17 mouse cellular contexts compared by ENCODE assay signal in genomic region chr19:33159192-33159591, GRCm38 (mm10).
"Had no signal": no experiment of that assay in that cellular context is flagged by ENCODE, and none has a peak within 500 bp of the region (broad histone marks: within the 10 kb centered on the region; RNA-seq: fewer than 3 reads in every experiment).

No protein-coding gene starts in this region.

- H3K27ac ChIP-seq: neural tube, embryonic 12.5 days; neural tube, embryonic 13.5 days; neural tube, embryonic 15.5 days; stomach, embryonic 15.5 days; stomach, postnatal 0 days had no signal

- H3K27me3 ChIP-seq: neural tube, embryonic 12.5 days; neural tube, embryonic 13.5 days; neural tube, embryonic 15.5 days; stomach, embryonic 15.5 days had no signal

- H3K4me2 ChIP-seq: neural tube, embryonic 12.5 days; neural tube, embryonic 13.5 days; neural tube, embryonic 15.5 days; stomach, embryonic 15.5 days had no signal

- H3K4me1 ChIP-seq: neural tube, embryonic 12.5 days; neural tube, embryonic 13.5 days; neural tube, embryonic 15.5 days; stomach, embryonic 15.5 days had no signal

- DNase-seq: retina, postnatal 1 day; right cerebral cortex, adult 18-20 months; right cerebral cortex, postnatal 14 days; right cerebral cortex, postnatal 25 days; right cerebral cortex, postnatal 4 days; spleen, adult 18-20 months; thymus, adult 18-20 months; thymus, adult 2 months; thymus, postnatal 14 days; thymus, postnatal 25 days; thymus, postnatal 36 days; thymus, postnatal 4 days had no signal

- H3K36me3 ChIP-seq: neural tube, embryonic 12.5 days; neural tube, embryonic 13.5 days; neural tube, embryonic 15.5 days; stomach, embryonic 15.5 days had no signal

- H3K9ac ChIP-seq: neural tube, embryonic 12.5 days; neural tube, embryonic 13.5 days; neural tube, embryonic 15.5 days; stomach, embryonic 15.5 days had no signal

- H3K4me3 ChIP-seq: neural tube, embryonic 12.5 days; neural tube, embryonic 13.5 days; neural tube, embryonic 15.5 days; stomach, embryonic 15.5 days had no signal

- H3K9me3 ChIP-seq: neural tube, embryonic 12.5 days; neural tube, embryonic 13.5 days; neural tube, embryonic 15.5 days; stomach, embryonic 15.5 days had no signal
